Mouse (Mus musculus): ENCODE measurements at regions not wholly inside any gene's neighbourhood (a gene's known extent, or its start where the extent isn't known, plus 50 kb on each side); places are given as distances from the start of the nearest gene placed in this dataset.

GRCm38 (mm10) chr11:44340531-44340930 lies 59.3 kb upstream of the Il12b start:
- no peaks in the 10 kb centered on the region for H3K36me3 ChIP-seq (ENCODE audit: control insufficient read depth, insufficient read depth)
- no peaks in the 10 kb centered on the region for H3K27me3 ChIP-seq (ENCODE audit: control insufficient read depth, insufficient read depth, insufficient read length)
- no peak overlapping the region for H3ac ChIP-seq (ENCODE audit: control insufficient read depth, insufficient read length)
- TF ChIP-seq E2F4 (IDR thresholded peaks at IDR 0.05; ENCODE audit: insufficient read depth) (no peak), SRF (IDR thresholded peaks at IDR 0.05; ENCODE audit: control insufficient read depth, insufficient read length, low read depth) (no peak), MAX (IDR thresholded peaks at IDR 0.05; ENCODE audit: low read depth) (no peak), USF1 (IDR thresholded peaks at IDR 0.05; ENCODE audit: low read depth) (no peak), POLR2AphosphoS2 (IDR thresholded peaks at IDR 0.05; ENCODE audit: insufficient read length, low read depth) (no peak), CEBPB (IDR thresholded peaks at IDR 0.05; ENCODE audit: insufficient read depth, poor library complexity, severe bottlenecking) (no peak), TCF12 (IDR thresholded peaks at IDR 0.05; ENCODE audit: insufficient read depth, poor library complexity, severe bottlenecking) (no peak), POLR2A (IDR thresholded peaks at IDR 0.05; ENCODE audit: insufficient read length, low read depth) (no peak)
- H3K79me2 ChIP-seq (ENCODE audit: control insufficient read depth, insufficient read depth), result no peaks in the 10 kb centered on the region
- no peak overlapping the region for H3K4me2 ChIP-seq (ENCODE audit: low read depth)
- no peak overlapping the region for H3K4me3 ChIP-seq

- TF ChIP-seq E2F4 (IDR thresholded peaks at IDR 0.05; ENCODE audit: insufficient read depth) (no peak), POLR2A (IDR thresholded peaks at IDR 0.05; ENCODE audit: insufficient read length, low read depth) (no peak), CEBPB (IDR thresholded peaks at IDR 0.05; ENCODE audit: insufficient read depth, poor library complexity, severe bottlenecking) (no peak), POLR2AphosphoS2 (IDR thresholded peaks at IDR 0.05; ENCODE audit: insufficient read length, low read depth) (no peak), TCF3 (IDR thresholded peaks at IDR 0.05; ENCODE audit: insufficient read length, low read depth) (no peak), REST (IDR thresholded peaks at IDR 0.05; ENCODE audit: insufficient read depth, insufficient read length) (no peak), TCF12 (IDR thresholded peaks at IDR 0.05; ENCODE audit: insufficient read depth, poor library complexity, severe bottlenecking) (no peak), MYOD1 (IDR thresholded peaks at IDR 0.05; ENCODE audit: control insufficient read depth in 1 of 3, insufficient read length in 2 of 3, low read depth in 2 of 3) (no peak), MYOG (IDR thresholded peaks at IDR 0.05; ENCODE audit: control insufficient read depth in 1 of 3, insufficient read depth in 1 of 3, insufficient read length in 2 of 3, low read depth in 2 of 3) (no peak), MAX (IDR thresholded peaks at IDR 0.05; ENCODE audit: low read depth) (no peak)
- H3K79me2 ChIP-seq (ENCODE audit: control insufficient read depth, insufficient read depth), result no peaks in the 10 kb centered on the region
- H3K4me2 ChIP-seq (ENCODE audit: low read depth), result no peak overlapping the region
- H3K27me3 ChIP-seq (ENCODE audit: control insufficient read depth, insufficient read depth, insufficient read length), result peaks cover 8% of the 10 kb centered on the region
- no peak overlapping the region for H3ac ChIP-seq (ENCODE audit: control insufficient read depth, insufficient read length)
- H3K36me3 ChIP-seq (ENCODE audit: control insufficient read depth, insufficient read depth), result no peaks in the 10 kb centered on the region
- no peak overlapping the region for H3K4me3 ChIP-seq
Measured at GRCm38 (mm10) chr11:44348308-44348707, 51.6 kb upstream of the Il12b start.

- Histone ChIP-seq H3K27me3 (ENCODE audit: control insufficient read depth, insufficient read depth, insufficient read length) (peaks cover 8% of the 10 kb centered on the region), H3ac (ENCODE audit: control insufficient read depth, insufficient read length) (no peak overlapping the region), H3K4me2 (ENCODE audit: low read depth) (no peak overlapping the region), H3K36me3 (ENCODE audit: control insufficient read depth, insufficient read depth) (no peaks in the 10 kb centered on the region), H3K79me2 (ENCODE audit: control insufficient read depth, insufficient read depth) (no peaks in the 10 kb centered on the region), H3K4me3 (no peak overlapping the region)
- TF ChIP-seq POLR2AphosphoS2 (IDR thresholded peaks at IDR 0.05; ENCODE audit: insufficient read length, low read depth) (no peak), TCF12 (IDR thresholded peaks at IDR 0.05; ENCODE audit: insufficient read depth, poor library complexity, severe bottlenecking) (no peak), TCF3 (IDR thresholded peaks at IDR 0.05; ENCODE audit: insufficient read length, low read depth) (no peak), USF1 (IDR thresholded peaks at IDR 0.05; ENCODE audit: low read depth) (no peak), SRF (IDR thresholded peaks at IDR 0.05; ENCODE audit: control insufficient read depth, insufficient read length, low read depth) (no peak), MYOG (IDR thresholded peaks at IDR 0.05; ENCODE audit: control insufficient read depth in 1 of 3, insufficient read depth in 1 of 3, insufficient read length in 2 of 3, low read depth in 2 of 3) (no peak), REST (IDR thresholded peaks at IDR 0.05; ENCODE audit: insufficient read depth, insufficient read length) (no peak), CEBPB (IDR thresholded peaks at IDR 0.05; ENCODE audit: insufficient read depth, poor library complexity, severe bottlenecking) (no peak), MAX (IDR thresholded peaks at IDR 0.05; ENCODE audit: low read depth) (no peak), E2F4 (IDR thresholded peaks at IDR 0.05; ENCODE audit: insufficient read depth) (no peak), POLR2A (IDR thresholded peaks at IDR 0.05; ENCODE audit: insufficient read length, low read depth) (no peak), MYOD1 (IDR thresholded peaks at IDR 0.05; ENCODE audit: control insufficient read depth in 1 of 3, insufficient read length in 2 of 3, low read depth in 2 of 3) (no peak)
Measured at GRCm38 (mm10) chr11:44349546-44349945, 50.3 kb upstream of the Il12b start.
